Mouse (Mus musculus) liver, adult 2 months (tissue): Measurements from ENCODE around the gene 1700021F05Rik. TPM values are rescaled to one million over a fixed set of nuclear protein-coding genes. Genes with fewer than 3 reads are reported as not detected.

ENCODE experiments used
- DNase-seq: peaks from one replicate; pipeline ENCODE4 v3.0.0-alpha.2; 2011; ENCODE audit warnings: low read depth, low spot score; ENCODE audit errors: extremely low read depth
- H3K27ac ChIP-seq: fragments of 200-500 bp; replicated peaks from 2 replicates; pipeline ENCODE4 v1.5.1; 2012; ENCODE audit warnings: low read depth, mild to moderate bottlenecking, control low read depth, inconsistent platforms, low read length; ENCODE audit not compliant: insufficient read depth
- H3K27me3 ChIP-seq: fragments of 200-500 bp; 2 replicates; pipeline ENCODE4 v1.6.1; 2012; ENCODE audit warnings: mild to moderate bottlenecking, moderate library complexity, low read length, inconsistent platforms; ENCODE audit not compliant: control insufficient read depth, insufficient read depth
- H3K36me3 ChIP-seq: fragments of 200-500 bp; 2 replicates; pipeline ENCODE4 v1.6.1; 2012; ENCODE audit warnings: low read length, inconsistent platforms; ENCODE audit not compliant: control insufficient read depth, insufficient read depth
- H3K4me1 ChIP-seq: fragments of 200-500 bp; 2 replicates; pipeline ENCODE4 v1.6.1; 2011; ENCODE audit warnings: low read length; ENCODE audit not compliant: control insufficient read depth, insufficient read depth
- H3K4me3 ChIP-seq: fragments of 200-500 bp; 2 replicates; pipeline ENCODE4 v1.5.1; 2011; ENCODE audit warnings: low read depth, mild to moderate bottlenecking, control low read depth, low read length, moderate library complexity; ENCODE audit not compliant: insufficient read depth
- H3K79me2 ChIP-seq: fragments of 200-500 bp; 2 replicates; pipeline ENCODE4 v1.6.1; 2012; ENCODE audit warnings: inconsistent platforms, mild to moderate bottlenecking, low read length, moderate library complexity; ENCODE audit not compliant: control insufficient read depth, insufficient read depth
- H3K9ac ChIP-seq: fragments of 200-500 bp; 2 replicates; pipeline ENCODE4 v1.6.1; 2012; ENCODE audit warnings: low read depth, mild to moderate bottlenecking, control low read depth, inconsistent platforms, low read length
- CTCF ChIP-seq: fragments of 200-500 bp; IDR thresholded peaks from 2 replicates; pipeline ENCODE4 v1.5.1; 2011; ENCODE audit warnings: low read depth, low read length, control low read depth
- POLR2A ChIP-seq: fragments of 200-500 bp; IDR thresholded peaks from 2 replicates; pipeline ENCODE4 v1.6.1; 2011; ENCODE audit warnings: low read length, control low read depth; ENCODE audit not compliant: insufficient read depth; ENCODE audit errors: extremely low read depth
- WGBS: fragments of 180-500 bp; shearing (Covaris S2); methylation state at CpG from one replicate; pipeline ENCODE4 v1.1.7; 2018; 5-methylcytosine and 5-hydroxymethylcytosine counted together
- polyA plus RNA-seq: library from polyadenylated mRNA; depleted of rRNA; stranded (reverse); fragments of >200 nt; gene quantifications from 2 replicates; pipeline ENCODE4 v1.2.3, GENCODE M21; 2012
- total RNA-seq: library from RNA; depleted of rRNA; stranded (reverse); fragments of >200 nt; gene quantifications from 2 replicates; pipeline ENCODE4 v1.2.3, GENCODE M21; 2014

The 1700021F05Rik gene
- total and polyA plus RNA-seq, 2 experiments: 6.2 to 21.5 TPM

- TF ChIP-seq CTCF: peak; percentile 84
- TF ChIP-seq POLR2A: no peak
- Histone ChIP-seq H3K4me3 (no peak overlapping the region), H3K27me3 (peaks cover 17% of the 10 kb centered on the region; the same call in 1 of the 2 replicates), H3K9ac (no peak overlapping the region), H3K36me3 (no peaks in the 10 kb centered on the region), H3K4me1 (no peaks in the 10 kb centered on the region), H3K79me2 (no peaks in the 10 kb centered on the region), H3K27ac (no peak overlapping the region)
- under 1% methylated on average over 3 of the region's 3 CpGs for WGBS
- DNase-seq: peak; percentile 53
These were observed 34.2 kb upstream of the 1700021F05Rik start for GRCm38 (mm10) chr10:43574956-43575355.

- H3K4me3 ChIP-seq: no peak overlapping the region
- no peak for DNase-seq
- no peaks in the 10 kb centered on the region for H3K4me1 ChIP-seq
- 89% methylated on average over 2 of the region's 2 CpGs for WGBS
- TF ChIP-seq POLR2A (no peak), CTCF (no peak)
- no peak overlapping the region for H3K27ac ChIP-seq
- no peaks in the 10 kb centered on the region for H3K36me3 ChIP-seq
- H3K27me3 ChIP-seq: peaks cover 11% of the 10 kb centered on the region; the same call in 1 of the 2 replicates
- no peak overlapping the region for H3K9ac ChIP-seq
- no peaks in the 10 kb centered on the region for H3K79me2 ChIP-seq
These were observed 33.6 kb upstream of the 1700021F05Rik start for GRCm38 (mm10) chr10:43574352-43574751.

DNA sequence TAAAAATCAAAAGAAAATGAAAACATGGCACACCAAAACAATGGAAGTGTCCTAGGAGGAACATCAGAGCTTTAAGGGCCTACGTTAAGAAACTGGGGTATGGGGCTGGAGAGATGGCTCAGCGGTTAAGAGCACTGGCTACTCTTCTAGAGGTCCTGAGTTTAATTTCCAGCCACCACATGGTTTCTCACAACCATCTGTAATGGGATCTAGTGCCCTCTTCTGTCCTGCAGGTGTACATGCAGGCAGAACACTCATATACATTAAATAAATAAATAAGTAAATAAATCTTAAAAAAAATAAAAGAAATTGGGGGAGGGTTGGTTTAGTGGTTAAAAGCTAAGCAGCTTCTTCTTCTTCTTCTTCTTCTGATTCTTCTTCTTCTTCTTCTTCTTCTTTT is 20.5 kb upstream of the 1700021F05Rik start:
- H3K4me1 ChIP-seq: no peaks in the 10 kb centered on the region
- no peaks in the 10 kb centered on the region for H3K27me3 ChIP-seq
- no peak overlapping the region for H3K27ac ChIP-seq
- 89% methylated on average over 2 of the region's 2 CpGs for WGBS
- no peak for DNase-seq
- no peaks in the 10 kb centered on the region for H3K36me3 ChIP-seq
- H3K4me3 ChIP-seq: no peak overlapping the region
- no peak overlapping the region for H3K9ac ChIP-seq
- TF ChIP-seq POLR2A (no peak), CTCF (no peak)
- no peaks in the 10 kb centered on the region for H3K79me2 ChIP-seq

DNA sequence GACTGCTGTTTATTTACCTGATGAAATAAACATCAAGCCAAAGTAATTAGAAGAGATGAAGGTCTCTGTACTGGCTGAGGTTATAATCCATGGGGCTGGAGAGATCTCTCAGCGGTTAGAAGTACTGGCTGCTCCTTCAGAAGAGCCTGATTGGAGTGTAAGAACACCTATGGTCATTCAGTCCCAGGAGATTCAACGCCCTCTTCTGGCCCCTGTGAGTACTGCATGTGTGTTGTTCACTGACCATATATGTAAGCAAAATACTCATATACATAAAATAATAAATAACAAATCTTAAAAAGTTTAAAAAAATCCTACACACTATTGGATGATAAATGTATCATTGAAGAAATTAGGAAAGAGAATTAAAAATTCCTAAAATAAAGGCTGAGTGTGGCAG is 20.0 kb upstream of the 1700021F05Rik start:
- Histone ChIP-seq H3K79me2 (no peaks in the 10 kb centered on the region), H3K27me3 (no peaks in the 10 kb centered on the region), H3K4me1 (no peaks in the 10 kb centered on the region), H3K9ac (no peak overlapping the region), H3K36me3 (no peaks in the 10 kb centered on the region), H3K27ac (no peak overlapping the region), H3K4me3 (no peak overlapping the region)
- peak; percentile 9 for DNase-seq
- 36% methylated on average over 2 of the region's 2 CpGs for WGBS
- TF ChIP-seq CTCF: peak; percentile 41; the same call in 1 of the 2 replicates
- TF ChIP-seq POLR2A: no peak

DNA sequence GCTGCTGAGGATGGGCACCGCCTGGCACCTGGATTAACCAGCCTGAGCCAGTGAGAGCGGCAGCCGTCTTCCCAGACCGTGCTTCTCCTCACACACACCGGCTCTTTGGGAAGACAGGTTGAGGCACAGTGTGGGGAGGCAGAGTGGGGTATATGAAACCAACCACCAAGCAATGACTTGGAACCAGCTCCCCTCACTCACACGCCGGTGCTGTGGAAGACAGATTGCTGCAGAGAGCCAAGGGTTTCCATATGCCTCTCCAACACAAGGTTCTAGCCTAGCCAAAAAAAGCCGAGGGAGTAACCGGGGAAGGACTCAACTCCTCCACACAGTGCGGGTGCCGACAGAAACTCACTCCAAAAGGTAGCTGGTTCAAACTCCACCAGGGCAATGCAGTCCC is 18.5 kb upstream of the 1700021F05Rik start:
- Histone ChIP-seq H3K9ac (no peak overlapping the region), H3K27me3 (no peaks in the 10 kb centered on the region), H3K79me2 (no peaks in the 10 kb centered on the region), H3K27ac (no peak overlapping the region), H3K4me1 (no peaks in the 10 kb centered on the region), H3K4me3 (no peak overlapping the region), H3K36me3 (no peaks in the 10 kb centered on the region)
- no peak for TF ChIP-seq CTCF
- no peak for TF ChIP-seq POLR2A
- 82% methylated on average over 11 of the region's 11 CpGs for WGBS
- DNase-seq: no peak

- no peak for TF ChIP-seq POLR2A
- TF ChIP-seq CTCF: no peak
- Histone ChIP-seq H3K4me3 (no peak overlapping the region), H3K4me1 (no peaks in the 10 kb centered on the region), H3K27me3 (no peaks in the 10 kb centered on the region), H3K9ac (no peak overlapping the region), H3K79me2 (no peaks in the 10 kb centered on the region), H3K36me3 (no peaks in the 10 kb centered on the region), H3K27ac (no peak overlapping the region)
- WGBS: 85% methylated on average over 5 of the region's 5 CpGs
- no peak for DNase-seq
These were observed 16.9 kb upstream of the 1700021F05Rik start for GRCm38 (mm10) chr10:43557630-43558165.
